Mouse (Mus musculus) ES-E14 (cell line): ENCODE measurements at regions not wholly inside any gene's neighbourhood (a gene's known extent, or its start where the extent isn't known, plus 50 kb on each side); places are given as distances from the start of the nearest gene placed in this dataset.

Experiments used
- DNase-seq: peaks from one replicate; pipeline ENCODE4 v3.0.0-alpha.2; 2013; ENCODE audit warnings: low read depth, low spot score
- H3K27ac ChIP-seq: 2 replicates; pipeline ENCODE4 v1.5.1; 2012; ENCODE audit warnings: low read depth, mild to moderate bottlenecking, low read length, moderate library complexity, mixed read lengths; ENCODE audit not compliant: poor library complexity, insufficient read depth, severe bottlenecking
- H3K36me3 ChIP-seq: 2 replicates; pipeline ENCODE4 v1.6.1; 2012; ENCODE audit warnings: mild to moderate bottlenecking, low read length, moderate library complexity, mixed read lengths; ENCODE audit not compliant: control insufficient read depth, poor library complexity, insufficient read depth, severe bottlenecking
- H3K4me1 ChIP-seq, 2 experiments: fragments of 150-350 bp in 1 of 2; sonication (generic) in 1 of 2; 2 replicates each; pipeline ENCODE4 v1.6.1; 2012; ENCODE audit warnings: low read length in 2 of 2, mild to moderate bottlenecking in 1 of 2, mixed read lengths in 1 of 2; ENCODE audit not compliant: control insufficient read depth in 2 of 2, insufficient read depth in 2 of 2, poor library complexity in 1 of 2
- H3K4me3 ChIP-seq, 2 experiments: fragments of 150-350 bp in 1 of 2; sonication (generic) in 1 of 2; 2 replicates each; pipeline ENCODE4 v1.5.1; 2012; ENCODE audit warnings: low read length in 2 of 2, low read depth in 1 of 2, mild to moderate bottlenecking in 1 of 2, mixed read lengths in 1 of 2; ENCODE audit not compliant: insufficient read depth in 1 of 2, poor library complexity in 1 of 2, severe bottlenecking in 1 of 2
- H3K9ac ChIP-seq: 2 replicates; pipeline ENCODE4 v1.6.1; 2012; ENCODE audit warnings: low read depth, mild to moderate bottlenecking, low read length, mixed read lengths; ENCODE audit not compliant: poor library complexity, insufficient read depth, severe bottlenecking
- H3K9me3 ChIP-seq: fragments of 150-350 bp; sonication (generic); 2 replicates; pipeline ENCODE4 v1.6.1; 2012; ENCODE audit warnings: low read depth, mild to moderate bottlenecking, low read length; ENCODE audit not compliant: control insufficient read depth, insufficient read depth
- CHD2 ChIP-seq: IDR thresholded peaks from 2 replicates; pipeline ENCODE4 v1.6.1; 2014; ENCODE audit warnings: mild to moderate bottlenecking, low read depth, low read length, inconsistent platforms
- HCFC1 ChIP-seq: IDR thresholded peaks from 2 replicates; pipeline ENCODE4 v1.6.1; 2012; ENCODE audit warnings: low read length, inconsistent platforms, borderline replicate concordance; ENCODE audit not compliant: insufficient read depth
- MAFK ChIP-seq: IDR thresholded peaks from 2 replicates; pipeline ENCODE4 v1.6.1; 2014; ENCODE audit warnings: mild to moderate bottlenecking, low read depth, low read length, inconsistent platforms; ENCODE audit not compliant: insufficient read depth
- ZC3H11A ChIP-seq: IDR thresholded peaks from 2 replicates; pipeline ENCODE4 v1.6.1; 2012; ENCODE audit warnings: low read depth, mild to moderate bottlenecking, inconsistent platforms, low read length, borderline replicate concordance
- ZNF384 ChIP-seq: IDR thresholded peaks from 2 replicates; pipeline ENCODE4 v1.6.1; 2012; ENCODE audit warnings: low read depth, low read length, inconsistent platforms
- in situ Hi-C, 2 experiments: fragments of 600-800 bp; cut with MboI; formaldehyde crosslinking; loops; one replicate each; pipeline ENCODE4 v1.15.1; 2025; ENCODE audit warnings: low sequenced_read_pairs in 2 of 2, inconsistent platforms in 1 of 2; ENCODE audit not compliant: unreplicated experiment in 2 of 2

DNA sequence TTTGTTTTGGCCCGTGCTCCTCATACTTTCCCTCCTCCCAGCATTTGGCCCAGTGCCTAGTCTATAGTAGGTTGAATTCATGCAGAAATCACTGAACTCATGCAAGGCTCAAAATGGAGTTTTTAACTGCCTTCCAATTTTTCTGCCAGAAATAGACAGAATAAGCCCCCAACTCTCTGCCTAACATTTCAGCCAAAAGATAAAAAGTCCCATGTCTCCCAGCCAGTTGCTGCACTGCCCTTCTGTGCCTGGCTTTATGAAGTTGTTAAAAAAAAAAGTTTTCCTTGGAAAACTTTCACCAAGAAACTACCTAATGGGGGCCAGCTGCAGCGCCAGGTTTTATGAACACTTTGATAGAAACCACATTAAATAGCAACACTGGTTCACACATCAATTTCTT lies 222.0 kb downstream of the Zic3 start:
- H3K9ac ChIP-seq, result no peak overlapping the region
- TF ChIP-seq ZC3H11A, result no peak
- H3K4me3 ChIP-seq, result no peak overlapping the region
- DNase-seq, result no peak
- in situ Hi-C loops, result no loop called here
- H3K27ac ChIP-seq, result no peak overlapping the region
- no peaks in the 10 kb centered on the region for H3K9me3 ChIP-seq
- H3K4me1 ChIP-seq, result no peaks in the 10 kb centered on the region
- H3K36me3 ChIP-seq, result no peaks in the 10 kb centered on the region

GRCm38 (mm10) chrX:58256043-58256442 lies 233.5 kb downstream of the Zic3 start:
- H3K27ac ChIP-seq, result no peak overlapping the region
- in situ Hi-C loops, result no loop called here
- no peak overlapping the region for H3K9ac ChIP-seq
- H3K4me3 ChIP-seq, result no peak overlapping the region
- no peak for TF ChIP-seq HCFC1
- TF ChIP-seq ZNF384, result no peak
- TF ChIP-seq CHD2, result no peak
- TF ChIP-seq ZC3H11A, result no peak
- TF ChIP-seq MAFK, result no peak
- H3K4me1 ChIP-seq, result no peaks in the 10 kb centered on the region
- no peaks in the 10 kb centered on the region for H3K36me3 ChIP-seq
- DNase-seq, result no peak
- no peaks in the 10 kb centered on the region for H3K9me3 ChIP-seq

DNA sequence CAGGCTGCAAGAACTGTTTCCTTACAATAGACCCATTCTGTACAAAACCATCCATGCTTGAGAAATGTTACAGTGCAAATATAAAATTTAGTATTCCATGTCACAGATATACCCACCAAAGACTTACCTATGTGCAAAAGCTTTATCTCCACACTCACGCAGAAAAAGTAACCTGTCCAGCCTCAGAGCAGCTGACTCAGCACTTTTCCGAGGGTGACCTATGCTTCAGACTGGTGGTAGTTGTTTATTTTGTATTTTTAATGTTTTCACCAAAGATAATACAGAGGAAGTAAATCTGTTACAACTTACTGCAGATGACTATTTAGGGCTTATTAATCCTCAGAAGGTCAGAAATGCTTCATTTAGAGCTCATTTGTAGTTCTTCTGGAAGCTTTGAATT lies 260.4 kb downstream of the Zic3 start:
- no peak for TF ChIP-seq ZC3H11A
- no peak for TF ChIP-seq ZNF384
- no peak for TF ChIP-seq HCFC1
- TF ChIP-seq CHD2, result no peak
- peak; percentile 92 for TF ChIP-seq MAFK
- H3K36me3 ChIP-seq, result no peaks in the 10 kb centered on the region
- H3K4me3 ChIP-seq, result no peak overlapping the region
- DNase-seq, result no peak
- in situ Hi-C loops, result no loop called here
- no peak overlapping the region for H3K9ac ChIP-seq
- no peak overlapping the region for H3K27ac ChIP-seq
- H3K4me1 ChIP-seq, result no peaks in the 10 kb centered on the region
- H3K9me3 ChIP-seq, result no peaks in the 10 kb centered on the region

- H3K36me3 ChIP-seq, result no peaks in the 10 kb centered on the region
- no peak overlapping the region for H3K9ac ChIP-seq
- no peak for DNase-seq
- no peaks in the 10 kb centered on the region for H3K9me3 ChIP-seq
- no peaks in the 10 kb centered on the region for H3K4me1 ChIP-seq
- no peak overlapping the region for H3K4me3 ChIP-seq
- TF ChIP-seq ZC3H11A, result no peak
- no peak for TF ChIP-seq ZNF384
- TF ChIP-seq HCFC1, result no peak
- TF ChIP-seq MAFK, result no peak
- TF ChIP-seq CHD2, result no peak
- in situ Hi-C loops, result no loop called here
- H3K27ac ChIP-seq, result no peak overlapping the region
These were observed 300.3 kb downstream of the Zic3 start for GRCm38 (mm10) chrX:58322832-58323231.

- no peaks in the 10 kb centered on the region for H3K36me3 ChIP-seq
- H3K4me3 ChIP-seq, result no peak overlapping the region
- H3K9me3 ChIP-seq, result no peaks in the 10 kb centered on the region
- no peaks in the 10 kb centered on the region for H3K4me1 ChIP-seq
- DNase-seq, result no peak
- no peak overlapping the region for H3K27ac ChIP-seq
- no peak overlapping the region for H3K9ac ChIP-seq
- TF ChIP-seq HCFC1 (no peak), CHD2 (no peak), ZNF384 (no peak), MAFK (no peak), ZC3H11A (no peak)
- in situ Hi-C loops, result no loop called here
These were observed 329.1 kb downstream of the Zic3 start for GRCm38 (mm10) chrX:58351606-58352005.
